9 mouse cellular contexts compared by ENCODE assay signal in genomic region chr5:53212087-53212781, GRCm38 (mm10). TPM values are rescaled to one million over a fixed set of nuclear protein-coding genes. Genes with fewer than 3 reads are reported as not detected.
DNase-seq lines count a peak whose midpoint lies in the region; ATAC-seq and TF ChIP-seq lines count a peak whose summit lies in the region.
"Had no signal": no experiment of that assay in that cellular context is flagged by ENCODE, and none has a peak within 500 bp of the region (broad histone marks: within the 10 kb centered on the region; RNA-seq: fewer than 3 reads in every experiment).

No protein-coding gene starts in this region.

- H3K4me3 ChIP-seq in heart, embryonic 14.5 days (ENCODE audit: control insufficient read depth in 1 of 2, insufficient read depth in 1 of 2, low read depth in 1 of 2, low read length in 2 of 2): peak overlapping the region; percentile 61 to 65
- H3K4me3 ChIP-seq in bone marrow macrophage, adult 2 months (ENCODE audit: insufficient read depth, low read length): peak overlapping the region; percentile 52
- peak overlapping the region; percentile 75 for H3K4me3 ChIP-seq in midbrain, embryonic 10.5 days

- no peak overlapping the region for H3K27ac ChIP-seq in heart, embryonic 14.5 days (replicated peaks in 1 of 2; ENCODE audit: control insufficient read depth in 1 of 2, insufficient read depth in 1 of 2, low read depth in 2 of 2, low read length in 2 of 2)
- no peak overlapping the region for H3K27ac ChIP-seq in bone marrow macrophage, adult 2 months (ENCODE audit: insufficient read depth, low read depth, low read length)
- H3K27ac ChIP-seq in midbrain, embryonic 10.5 days (replicated peaks): peak overlapping the region; percentile 85; the same call in 1 of the 2 replicates

- no peak for ATAC-seq in heart, embryonic 14.5 days (ENCODE audit: insufficient number of reproducible peaks, insufficient read depth, low FRiP score, low read depth)
- ATAC-seq in hematopoietic stem cell, adult 5-6 weeks (replicated peaks in 1 of 2; ENCODE audit: insufficient read depth in 1 of 2, low FRiP score in 2 of 2, low TSS enrichment in 1 of 2, low read depth in 1 of 2, poor library complexity in 2 of 2, severe bottlenecking in 2 of 2): peak; percentile 20 to 40; a peak in 3 of 4 replicates

- TF ChIP-seq CTCF in bone marrow macrophage, adult 2 months (IDR thresholded peaks at IDR 0.05; ENCODE audit: low read depth, low read length): no peak

- H3K4me1 ChIP-seq in heart, embryonic 14.5 days (ENCODE audit: control insufficient read depth in 2 of 2, insufficient read depth in 2 of 2, low read length in 2 of 2): peaks cover 12% of the 10 kb centered on the region in 2 experiments; a peak in 1 of 4 replicates
- H3K4me1 ChIP-seq in bone marrow macrophage, adult 2 months (ENCODE audit: control insufficient read depth, insufficient read depth, low read length): no peaks in the 10 kb centered on the region
- peaks cover 36% of the 10 kb centered on the region for H3K4me1 ChIP-seq in midbrain, embryonic 10.5 days

- peak overlapping the region; percentile 100 for H3K4me2 ChIP-seq in heart, embryonic 14.5 days (ENCODE audit: low read length)

- H3K36me3 ChIP-seq in heart, embryonic 14.5 days (ENCODE audit: control insufficient read depth, insufficient read depth, low read length): no peaks in the 10 kb centered on the region
- H3K36me3 ChIP-seq in midbrain, embryonic 10.5 days: no peaks in the 10 kb centered on the region
- H3K36me3 ChIP-seq: G1E had no signal

- peaks cover 22% of the 10 kb centered on the region for H3K27me3 ChIP-seq in heart, embryonic 14.5 days (ENCODE audit: control insufficient read depth, insufficient read depth, low read length)
- peaks cover 75% of the 10 kb centered on the region for H3K27me3 ChIP-seq in midbrain, embryonic 10.5 days (ENCODE audit: low read depth, poor library complexity, severe bottlenecking)

- no peaks in the 10 kb centered on the region for H3K9me3 ChIP-seq in heart, embryonic 14.5 days (ENCODE audit: control insufficient read depth, low read length)
- H3K9me3 ChIP-seq in midbrain, embryonic 10.5 days (replicated peaks): no peaks in the 10 kb centered on the region

- no peak for DNase-seq in heart, postnatal 4 days
- DNase-seq in midbrain, embryonic 10.5 days (ENCODE audit: low spot score): peak; percentile 22
- DNase-seq in T-cell, adult 2 months (ENCODE audit: low spot score): no peak
- no peak for DNase-seq in urinary bladder, postnatal 10 days (ENCODE audit: low spot score)
- no peak for DNase-seq in cerebellum, adult 18-20 months

- peak overlapping the region; percentile 74 for H3K9ac ChIP-seq in heart, embryonic 14.5 days (ENCODE audit: low read length)

- no peak for TF ChIP-seq POLR2A in bone marrow macrophage, adult 2 months (IDR thresholded peaks at IDR 0.05; ENCODE audit: borderline replicate concordance, low read depth, low read length)

- 22% methylated on average over 20 of the region's 20 CpGs for WGBS in heart, embryonic 14.5 days
- 21% methylated on average over 20 of the region's 20 CpGs for WGBS in midbrain, embryonic 10.5 days

RNA-seq across cellular contexts. Expression of gene Sel1l3, which starts 1.5 kb away (rescaled TPM):
- polyA plus RNA-seq in heart, embryonic 14.5 days (2014; fragmentation: Nextera tagmentation; extraction: Ambion mirVana): 1.5 and 1.7 TPM in 2 replicates
- 1 to 10 TPM in 1 of 2 experiments, under 1 TPM in 1; 0.95 to 1.4 TPM for total RNA-seq in heart, postnatal 4 days (2021)
- polyA plus RNA-seq in bone marrow macrophage, adult 2 months (2012; ENCODE audit: insufficient read depth, insufficient read length, missing spikeins): 7.4 and 9.2 TPM in 2 replicates
- 0.35 and 0.69 TPM in 2 replicates for total RNA-seq in hematopoietic stem cell, adult 5-6 weeks (2017)
- 0.96 and 1.1 TPM in 2 replicates for polyA plus RNA-seq in midbrain, embryonic 10.5 days (2016; fragmentation: Nextera tagmentation; extraction: Ambion mirVana)
- polyA plus RNA-seq: G1E had no signal

RNA-seq across cellular contexts. Expression of gene Smim20, which starts 54.6 kb away (rescaled TPM):
- 217 and 239 TPM in 2 replicates for polyA plus RNA-seq in heart, embryonic 14.5 days (2014; fragmentation: Nextera tagmentation; extraction: Ambion mirVana)
- total RNA-seq in heart, postnatal 4 days (2021): 100 to 1,000 TPM in 1 of 2 experiments, 10 to 100 TPM in 1; 92.9 to 102 TPM
- 42.0 and 45.6 TPM in 2 replicates for polyA plus RNA-seq in bone marrow macrophage, adult 2 months (2012; ENCODE audit: insufficient read depth, insufficient read length, missing spikeins)
- total RNA-seq in hematopoietic stem cell, adult 5-6 weeks (2017): 23.4 and 61.0 TPM in 2 replicates
- polyA plus RNA-seq in midbrain, embryonic 10.5 days (2016; fragmentation: Nextera tagmentation; extraction: Ambion mirVana): 70.9 and 74.1 TPM in 2 replicates
